Mouse (Mus musculus) midbrain, embryonic 14.5 days (tissue): Measurements from ENCODE around the gene Fam78a. TPM values are rescaled to one million over a fixed set of nuclear protein-coding genes. Genes with fewer than 3 reads are reported as not detected.

Source experiments
- ATAC-seq: fragments of 200-750 bp; cut with Nextera tagmentation; 2 replicates; pipeline ENCODE4 v1.8.0; 2017; ENCODE audit warnings: moderate number of reproducible peaks, moderate library complexity; ENCODE audit not compliant: low FRiP score, low TSS enrichment
- DNase-seq: peaks from one replicate; pipeline ENCODE4 v3.0.0-alpha.2; 2015
- H3K27ac ChIP-seq: fragments of 300-500 bp; sonication (generic); replicated peaks from 2 replicates; pipeline ENCODE4 v1.5.1; 2014; ENCODE audit warnings: mild to moderate bottlenecking, low read depth, low read length, moderate library complexity
- H3K27me3 ChIP-seq: fragments of 300-500 bp; sonication (generic); 2 replicates; pipeline ENCODE4 v1.6.1; 2014; ENCODE audit warnings: low read length, control low read depth, mixed read lengths; ENCODE audit not compliant: control insufficient read depth, insufficient read depth
- H3K36me3 ChIP-seq: fragments of 300-500 bp; sonication (generic); 2 replicates; pipeline ENCODE4 v1.6.1; 2014; ENCODE audit warnings: low read length, control low read depth; ENCODE audit not compliant: control insufficient read depth, insufficient read depth
- H3K4me1 ChIP-seq: fragments of 300-500 bp; sonication (generic); 2 replicates; pipeline ENCODE4 v1.6.1; 2014; ENCODE audit warnings: mild to moderate bottlenecking, antibody characterized with exemption, low read length, control low read depth; ENCODE audit not compliant: control insufficient read depth, insufficient read depth
- H3K4me2 ChIP-seq: fragments of 300-500 bp; sonication (generic); 2 replicates; pipeline ENCODE4 v1.6.1; 2014; ENCODE audit warnings: mild to moderate bottlenecking, low read length, moderate library complexity
- H3K4me3 ChIP-seq: fragments of 300-500 bp; sonication (generic); replicated peaks from 2 replicates; pipeline ENCODE4 v1.5.1; 2014; ENCODE audit warnings: low read depth, low read length
- H3K9ac ChIP-seq: fragments of 300-500 bp; sonication (generic); replicated peaks from 2 replicates; pipeline ENCODE4 v1.6.1; 2014; ENCODE audit warnings: mild to moderate bottlenecking, low read length, moderate library complexity
- H3K9me3 ChIP-seq: fragments of 300-500 bp; sonication (generic); 2 replicates; pipeline ENCODE4 v1.6.1; 2016; ENCODE audit warnings: low read length, control low read depth, mixed read lengths; ENCODE audit not compliant: control insufficient read depth
- WGBS: fragments of 180-500 bp; shearing (Covaris S2); extraction: QIAGEN DNeasy Blood & Tissue Kit; methylation state at CpG from one replicate; pipeline ENCODE4 v1.1.7; 2014; 5-methylcytosine and 5-hydroxymethylcytosine counted together
- microRNA-seq: library from miRNA; unstranded; fragments of <30 nt; microRNA quantifications from one replicate; pipeline ENCODE4, GENCODE M21; 2016
- polyA plus RNA-seq: library from polyadenylated mRNA; unstranded; fragments of >200 nt; fragmentation: Nextera tagmentation; extraction: Ambion mirVana; gene quantifications from 2 replicates; pipeline ENCODE4 v1.2.1, GENCODE M21; 2014

Gene Fam78a
- polyA plus RNA-seq, 1 experiment from 2014 or later, result 0.59 TPM

DNA sequence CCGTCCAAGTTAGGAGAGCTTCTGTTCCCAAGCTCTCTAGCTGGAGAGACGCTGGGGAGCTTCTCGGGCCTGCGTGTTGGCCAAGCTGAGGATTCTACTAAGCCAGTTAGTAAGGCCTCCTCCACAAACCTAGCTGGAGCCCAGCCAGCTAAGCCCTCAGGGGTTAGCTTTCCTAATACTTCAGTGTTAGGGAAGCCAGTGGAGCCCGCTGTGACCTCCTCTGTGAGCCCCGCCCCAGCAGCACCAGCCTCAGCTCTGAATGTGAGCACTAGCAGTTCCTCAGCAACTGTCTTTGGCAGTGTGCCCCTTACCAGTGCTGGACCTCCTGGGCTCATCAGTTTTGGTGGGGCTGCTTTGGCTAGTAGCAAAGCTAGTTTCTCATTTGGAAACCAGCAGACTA is 51.2 kb downstream of the Fam78a start:
- no peak overlapping the region for H3K9ac ChIP-seq
- H3K4me1 ChIP-seq, result no peaks in the 10 kb centered on the region
- ATAC-seq, result no peak
- H3K27ac ChIP-seq, result no peak overlapping the region
- peak; percentile 5 for DNase-seq
- no peak overlapping the region for H3K4me2 ChIP-seq
- H3K27me3 ChIP-seq, result no peaks in the 10 kb centered on the region
- no peaks in the 10 kb centered on the region for H3K9me3 ChIP-seq
- H3K4me3 ChIP-seq, result no peak overlapping the region
- H3K36me3 ChIP-seq, result peaks cover 92% of the 10 kb centered on the region
- WGBS, result 91% methylated on average over 6 of the region's 6 CpGs

DNA sequence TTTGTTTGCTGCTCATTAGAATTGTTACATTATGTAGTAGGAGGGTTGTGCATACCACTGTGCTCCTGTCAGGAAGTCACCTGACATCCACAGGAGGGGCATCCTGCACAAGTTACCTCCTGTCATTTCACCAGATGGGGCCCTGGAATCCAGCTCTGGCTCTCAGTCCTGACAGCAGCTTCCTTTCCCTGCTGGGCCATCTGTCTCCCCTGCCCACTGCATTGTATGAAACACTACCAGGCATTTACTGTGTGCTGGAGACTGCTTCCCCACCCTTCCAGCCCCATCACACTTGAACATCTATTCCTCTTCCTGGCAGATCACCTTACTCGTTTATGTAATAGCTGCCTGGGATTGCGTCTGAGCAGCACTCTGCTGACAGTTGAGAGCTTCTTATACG is 55.0 kb downstream of the Fam78a start:
- no peak overlapping the region for H3K9ac ChIP-seq
- no peaks in the 10 kb centered on the region for H3K27me3 ChIP-seq
- no peak overlapping the region for H3K4me2 ChIP-seq
- peaks cover 89% of the 10 kb centered on the region for H3K36me3 ChIP-seq
- 84% methylated on average over 3 of the region's 3 CpGs for WGBS
- ATAC-seq (no peak), DNase-seq (no peak)
- no peaks in the 10 kb centered on the region for H3K9me3 ChIP-seq
- no peak overlapping the region for H3K27ac ChIP-seq
- no peak overlapping the region for H3K4me3 ChIP-seq
- no peaks in the 10 kb centered on the region for H3K4me1 ChIP-seq

- no peak for DNase-seq
- Histone ChIP-seq H3K4me1 (no peaks in the 10 kb centered on the region), H3K4me2 (no peak overlapping the region), H3K9ac (no peak overlapping the region), H3K27me3 (no peaks in the 10 kb centered on the region), H3K36me3 (peaks cover 88% of the 10 kb centered on the region), H3K4me3 (no peak overlapping the region), H3K27ac (no peak overlapping the region), H3K9me3 (no peaks in the 10 kb centered on the region)
- 92% methylated on average over 4 of the region's 4 CpGs for WGBS
- ATAC-seq, result no peak
Measured at GRCm38 (mm10) chr2:32024372-32024771, 60.3 kb downstream of the Fam78a start.

GRCm38 (mm10) chr2:32020229-32020628 is 64.4 kb downstream of the Fam78a start:
- Histone ChIP-seq H3K4me1 (no peaks in the 10 kb centered on the region), H3K27ac (no peak overlapping the region), H3K9me3 (no peaks in the 10 kb centered on the region), H3K9ac (no peak overlapping the region), H3K27me3 (no peaks in the 10 kb centered on the region), H3K4me2 (no peak overlapping the region), H3K4me3 (no peak overlapping the region), H3K36me3 (peaks cover 94% of the 10 kb centered on the region)
- ATAC-seq (no peak), DNase-seq (no peak)
- 94% methylated on average over 5 of the region's 5 CpGs for WGBS

GRCm38 (mm10) chr2:32019704-32020103 is 65.0 kb downstream of the Fam78a start:
- no peaks in the 10 kb centered on the region for H3K4me1 ChIP-seq
- no peaks in the 10 kb centered on the region for H3K9me3 ChIP-seq
- H3K9ac ChIP-seq, result no peak overlapping the region
- 89% methylated on average over 4 of the region's 4 CpGs for WGBS
- no peaks in the 10 kb centered on the region for H3K27me3 ChIP-seq
- no peak overlapping the region for H3K27ac ChIP-seq
- DNase-seq (no peak), ATAC-seq (no peak)
- H3K36me3 ChIP-seq, result peaks cover 92% of the 10 kb centered on the region
- no peak overlapping the region for H3K4me3 ChIP-seq
- no peak overlapping the region for H3K4me2 ChIP-seq

- H3K4me2 ChIP-seq, result no peak overlapping the region
- H3K4me3 ChIP-seq, result no peak overlapping the region
- H3K4me1 ChIP-seq, result no peaks in the 10 kb centered on the region
- no peak overlapping the region for H3K27ac ChIP-seq
- H3K9me3 ChIP-seq, result no peaks in the 10 kb centered on the region
- no peaks in the 10 kb centered on the region for H3K27me3 ChIP-seq
- DNase-seq (no peak), ATAC-seq (no peak)
- H3K9ac ChIP-seq, result no peak overlapping the region
- WGBS, result 93% methylated on average over 11 of the region's 11 CpGs
- H3K36me3 ChIP-seq, result peaks cover 87% of the 10 kb centered on the region
Measured at GRCm38 (mm10) chr2:32008716-32009115, 75.9 kb downstream of the Fam78a start.

DNA sequence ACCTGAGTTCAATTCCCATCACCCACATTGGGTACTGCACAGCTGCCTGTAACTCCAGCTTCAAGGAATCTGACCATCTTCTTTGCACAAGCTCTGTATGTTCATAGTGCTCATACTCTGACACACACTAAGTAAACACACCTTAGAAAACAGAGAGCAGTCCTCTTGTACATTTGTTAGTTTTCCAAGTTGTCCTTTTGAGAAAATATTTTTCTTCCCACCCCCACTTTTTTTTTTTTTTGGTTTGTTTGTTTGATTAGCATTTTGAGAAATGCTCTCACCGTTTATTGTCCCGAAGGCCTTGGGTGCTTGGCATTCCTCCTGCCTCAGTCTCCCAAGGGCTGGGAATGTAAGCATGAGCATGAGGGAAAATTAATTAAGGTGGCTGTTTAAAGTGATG is 76.3 kb downstream of the Fam78a start:
- ATAC-seq (no peak), DNase-seq (no peak)
- Histone ChIP-seq H3K9ac (no peak overlapping the region), H3K9me3 (no peaks in the 10 kb centered on the region), H3K4me2 (no peak overlapping the region), H3K27ac (no peak overlapping the region), H3K27me3 (no peaks in the 10 kb centered on the region), H3K36me3 (peaks cover 87% of the 10 kb centered on the region), H3K4me1 (no peaks in the 10 kb centered on the region), H3K4me3 (no peak overlapping the region)
- WGBS, result 97% methylated on average over 2 of the region's 2 CpGs

Small RNAs within 50 kb of the gene (microRNA-seq; reads per million reads assigned to microRNA genes)
- gene Mir7674, result 0.73 reads per million

Other genes starting within 250 kb of the Fam78a start
- gene Fibcd1, start 238.9 kb downstream of the Fam78a start, polyA plus RNA-seq, result 14.8 and 18.8 TPM in 2 replicates
- 1.1 and 6.6 TPM in 2 replicates for gene Lamc3, start 197.6 kb downstream of the Fam78a start, polyA plus RNA-seq
- 24.2 and 34.7 TPM in 2 replicates for gene Aif1l, start 134.7 kb downstream of the Fam78a start, polyA plus RNA-seq
- gene Nup214, start 110.4 kb downstream of the Fam78a start, polyA plus RNA-seq, result 48.2 and 59.9 TPM in 2 replicates
- 21.6 and 24.4 TPM in 2 replicates for gene Plpp7, start 10.7 kb upstream of the Fam78a start, polyA plus RNA-seq
- 121 and 141 TPM in 2 replicates for gene Prrc2b, start 66.2 kb upstream of the Fam78a start, polyA plus RNA-seq
- gene Pomt1, start 151.7 kb upstream of the Fam78a start, polyA plus RNA-seq, result 28.3 and 33.2 TPM in 2 replicates
- 89.6 and 96.1 TPM in 2 replicates for gene Uck1, start 175.3 kb upstream of the Fam78a start, polyA plus RNA-seq
- gene Golga2, start 202.5 kb upstream of the Fam78a start, polyA plus RNA-seq, result 22.5 and 26.1 TPM in 2 replicates
- gene Swi5, start 203.2 kb upstream of the Fam78a start, polyA plus RNA-seq, result 169 and 339 TPM in 2 replicates